Mouse (Mus musculus) brain, embryonic 14.5 days (tissue): ENCODE data around the gene Zdhhc14.

Experiments
- CTCF ChIP-seq: fragments of 200-500 bp; IDR thresholded peaks from 2 replicates; pipeline ENCODE4 v1.5.1; 2012; ENCODE audit warnings: inconsistent platforms, mild to moderate bottlenecking, moderate library complexity, borderline replicate concordance; ENCODE audit not compliant: insufficient read depth, insufficient read length; ENCODE audit errors: extremely low read depth
- POLR2A ChIP-seq: fragments of 200-500 bp; IDR thresholded peaks from 2 replicates; pipeline ENCODE4 v1.6.1; 2012; ENCODE audit warnings: mild to moderate bottlenecking, inconsistent platforms, borderline replicate concordance; ENCODE audit not compliant: poor library complexity, insufficient read depth, insufficient read length, severe bottlenecking; ENCODE audit errors: extremely low read depth

- no peak for TF ChIP-seq CTCF
- TF ChIP-seq POLR2A: no peak
Measured at GRCm38 (mm10) chr17:5793593-5793992, 301.2 kb downstream of the Zdhhc14 start.
